Mouse (Mus musculus) thymus, adult 18-20 months (tissue): ENCODE data around the gene Akap13.
A peak's percentile ranks its signal among the peaks of the same experiment; 100 is the strongest.

Source experiments
- DNase-seq, 2 experiments: peaks; one replicate each; pipeline ENCODE4 v3.0.0; 2022; ENCODE audit warnings: mixed read lengths in 2 of 2

Akap13 gene

GRCm38 (mm10) chr7:75684976-75685375, 229.6 kb downstream of the Akap13 start:
- no peak for DNase-seq

- no peak for DNase-seq
Observed at GRCm38 (mm10) chr7:75686046-75686826, 230.9 kb downstream of the Akap13 start.

GRCm38 (mm10) chr7:75686827-75687164, 231.5 kb downstream of the Akap13 start:
- no peak for DNase-seq

GRCm38 (mm10) chr7:75688144-75688543, 232.8 kb downstream of the Akap13 start:
- DNase-seq, result no peak

- DNase-seq, result no peak
Observed at GRCm38 (mm10) chr7:75694777-75695176, 239.4 kb downstream of the Akap13 start.

- no peak for DNase-seq
Observed at GRCm38 (mm10) chr7:75699836-75700235, 244.5 kb downstream of the Akap13 start.

GRCm38 (mm10) chr7:75700771-75701345, 245.5 kb downstream of the Akap13 start:
- no peak for DNase-seq

GRCm38 (mm10) chr7:75701761-75702160, 246.4 kb downstream of the Akap13 start:
- DNase-seq, result peak; percentile 27 to 65

GRCm38 (mm10) chr7:75702368-75702767, 247.0 kb downstream of the Akap13 start:
- DNase-seq, result no peak

GRCm38 (mm10) chr7:75702966-75703645, 247.8 kb downstream of the Akap13 start:
- no peak for DNase-seq

GRCm38 (mm10) chr7:75704862-75705261, 249.5 kb downstream of the Akap13 start:
- no peak for DNase-seq

- DNase-seq, result no peak
Observed at GRCm38 (mm10) chr7:75709936-75710335, 254.6 kb downstream of the Akap13 start.

- no peak for DNase-seq
Observed at GRCm38 (mm10) chr7:75710920-75711319, 255.6 kb downstream of the Akap13 start.

- no peak for DNase-seq
Observed at GRCm38 (mm10) chr7:75711436-75711835, 256.1 kb downstream of the Akap13 start.

- no peak for DNase-seq
Observed at GRCm38 (mm10) chr7:75712808-75713207, 257.5 kb downstream of the Akap13 start.

GRCm38 (mm10) chr7:75713959-75714358, 258.6 kb downstream of the Akap13 start:
- no peak for DNase-seq

- DNase-seq, result no peak
Observed at GRCm38 (mm10) chr7:75715026-75715425, 259.7 kb downstream of the Akap13 start.

GRCm38 (mm10) chr7:75715939-75716338, 260.6 kb downstream of the Akap13 start:
- DNase-seq, result no peak

GRCm38 (mm10) chr7:75717349-75717748, 262.0 kb downstream of the Akap13 start:
- no peak for DNase-seq

- DNase-seq, result no peak
Observed at GRCm38 (mm10) chr7:75721302-75721701, 266.0 kb downstream of the Akap13 start.

- no peak for DNase-seq
Observed at GRCm38 (mm10) chr7:75724012-75724411, 268.7 kb downstream of the Akap13 start.

GRCm38 (mm10) chr7:75725899-75726298, 270.6 kb downstream of the Akap13 start:
- no peak for DNase-seq

GRCm38 (mm10) chr7:75726867-75727266, 271.5 kb downstream of the Akap13 start:
- DNase-seq, result no peak

- DNase-seq, result no peak
Observed at GRCm38 (mm10) chr7:75729652-75730051, 274.3 kb downstream of the Akap13 start.
